Mouse (Mus musculus) frontal cortex, adult 2 months (tissue): ENCODE measurements around the gene Mrtfa. TPM values are rescaled to one million over a fixed set of nuclear protein-coding genes. Genes with fewer than 3 reads are reported as not detected.
"Not testable (repeated sequence)": the region's sequence is repeated elsewhere in the genome, so short reads cannot be mapped to it uniquely, and the experiment has no call there.

Experiments used
- DNase-seq, 2 experiments: peaks; one replicate each; pipeline ENCODE4 v3.0.0; 2022; ENCODE audit warnings: low spot score in 1 of 2; ENCODE audit errors: extremely low spot score in 1 of 2
- polyA plus RNA-seq: library from polyadenylated mRNA; depleted of rRNA; stranded (reverse); fragments of >200 nt; gene quantifications from 2 replicates; pipeline ENCODE4 v1.2.3, GENCODE M21; 2012; rRNA removed

Mrtfa gene
- polyA plus RNA-seq: 41.8 and 42.0 TPM in 2 replicates

GRCm38 (mm10) chr15:81190630-81191178, at the start of gene Mrtfa:
Gene Mrtfa (minus strand): TSS chr15:81190757.
- peak; percentile 100 for DNase-seq

DNA sequence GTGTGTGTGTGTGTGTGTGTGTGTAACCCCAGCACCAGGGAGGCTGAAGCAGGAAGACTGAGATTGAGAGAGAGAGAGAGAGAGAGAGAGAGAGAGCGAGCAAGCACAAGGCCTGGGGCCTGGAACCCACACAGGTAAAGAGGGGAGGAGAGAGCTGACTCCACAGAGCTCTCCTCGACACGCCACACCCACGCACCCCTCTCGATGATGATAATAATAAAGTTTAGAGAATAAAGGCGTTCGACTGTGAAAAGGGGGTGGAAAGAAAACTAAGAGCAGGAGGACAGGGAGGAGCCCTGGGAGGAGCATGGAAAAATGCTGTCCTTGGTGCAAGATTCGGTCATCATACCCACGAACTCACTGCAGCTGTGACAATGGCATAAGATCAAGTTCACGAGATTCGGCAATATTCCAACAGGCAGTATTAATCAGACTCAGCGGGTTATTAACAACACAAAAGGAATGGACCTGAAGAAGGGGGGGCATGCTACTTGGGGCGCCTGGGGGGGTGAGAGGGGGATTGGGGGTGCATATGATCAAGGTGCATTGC, 49.3 kb upstream of the Mrtfa start:
- no peak for DNase-seq

DNA sequence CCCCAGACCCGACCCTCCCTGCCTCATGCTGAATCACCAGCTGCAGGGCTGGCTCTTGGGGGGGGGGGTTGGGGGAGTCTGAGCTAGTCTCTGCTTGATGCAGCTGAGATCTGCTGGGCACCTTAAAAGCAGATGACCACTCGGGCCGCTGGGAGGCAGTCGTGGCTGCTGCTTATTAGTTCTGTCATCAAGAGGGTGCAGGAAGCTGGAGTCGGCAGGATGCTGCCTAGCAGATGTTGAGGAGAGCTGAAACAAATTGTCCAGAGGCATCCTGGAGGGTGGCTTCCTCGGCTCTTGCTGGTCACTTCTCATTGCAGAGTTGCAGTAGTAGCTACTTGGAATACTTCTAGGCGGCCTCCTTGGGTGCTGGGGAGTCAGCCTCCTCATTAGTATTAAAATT, 48.7 kb upstream of the Mrtfa start:
- DNase-seq: no peak

DNA sequence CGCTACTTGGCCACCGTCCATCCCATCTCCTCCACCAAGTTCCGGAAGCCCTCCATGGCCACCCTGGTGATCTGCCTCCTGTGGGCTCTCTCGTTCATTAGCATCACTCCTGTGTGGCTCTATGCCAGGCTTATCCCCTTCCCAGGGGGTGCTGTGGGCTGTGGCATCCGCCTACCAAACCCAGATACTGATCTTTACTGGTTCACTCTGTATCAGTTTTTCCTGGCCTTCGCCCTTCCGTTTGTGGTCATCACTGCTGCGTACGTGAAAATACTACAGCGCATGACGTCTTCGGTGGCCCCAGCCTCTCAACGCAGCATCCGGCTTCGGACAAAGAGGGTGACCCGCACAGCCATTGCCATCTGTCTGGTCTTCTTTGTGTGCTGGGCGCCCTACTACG, 46.9 kb upstream of the Mrtfa start:
- no peak for DNase-seq

- no peak for DNase-seq
These were observed 45.5 kb upstream of the Mrtfa start for GRCm38 (mm10) chr15:81236062-81236461.

- DNase-seq: peak in 1 of 2 experiments; percentile 79
These were observed 44.7 kb upstream of the Mrtfa start, which contains the start of gene Mchr1 for GRCm38 (mm10) chr15:81235086-81235920. Gene Mchr1 (plus strand): TSS chr15:81235499.

DNA sequence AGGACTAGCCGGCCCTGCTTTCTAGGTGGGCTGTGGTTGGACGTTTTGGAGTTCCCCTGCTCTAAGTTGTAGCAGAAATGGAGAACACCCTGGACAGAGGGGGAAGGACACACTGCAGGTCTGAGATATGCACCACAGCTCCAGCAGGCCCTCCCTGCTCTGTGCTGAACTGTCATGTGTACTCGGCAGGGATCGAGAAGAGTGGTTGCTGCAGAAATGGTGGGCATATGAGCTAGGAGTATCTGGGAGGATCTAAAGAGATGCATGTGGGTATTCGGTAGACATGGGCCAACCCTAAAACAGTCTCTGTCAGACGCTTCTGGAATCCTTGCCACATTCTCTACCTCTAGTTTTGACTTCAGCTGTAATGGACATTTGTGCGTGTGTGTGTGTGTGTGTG, 40.8 kb upstream of the Mrtfa start:
- no peak for DNase-seq

- no peak for DNase-seq
These were observed 39.2 kb upstream of the Mrtfa start for GRCm38 (mm10) chr15:81229791-81230190.

GRCm38 (mm10) chr15:81228258-81228657, 37.7 kb upstream of the Mrtfa start:
- DNase-seq: no peak

- no peak for DNase-seq
These were observed 36.7 kb upstream of the Mrtfa start for GRCm38 (mm10) chr15:81227275-81227674.

GRCm38 (mm10) chr15:81226796-81227195, 36.2 kb upstream of the Mrtfa start:
- DNase-seq: no peak

GRCm38 (mm10) chr15:81225732-81226131, 35.2 kb upstream of the Mrtfa start:
- DNase-seq: no peak

GRCm38 (mm10) chr15:81225016-81225415, 34.5 kb upstream of the Mrtfa start:
- DNase-seq: no peak

- DNase-seq: no peak
These were observed 30.9 kb upstream of the Mrtfa start for GRCm38 (mm10) chr15:81221446-81221845.

- DNase-seq: not testable (repeated sequence)
These were observed 29.5 kb upstream of the Mrtfa start for GRCm38 (mm10) chr15:81220051-81220450.

DNA sequence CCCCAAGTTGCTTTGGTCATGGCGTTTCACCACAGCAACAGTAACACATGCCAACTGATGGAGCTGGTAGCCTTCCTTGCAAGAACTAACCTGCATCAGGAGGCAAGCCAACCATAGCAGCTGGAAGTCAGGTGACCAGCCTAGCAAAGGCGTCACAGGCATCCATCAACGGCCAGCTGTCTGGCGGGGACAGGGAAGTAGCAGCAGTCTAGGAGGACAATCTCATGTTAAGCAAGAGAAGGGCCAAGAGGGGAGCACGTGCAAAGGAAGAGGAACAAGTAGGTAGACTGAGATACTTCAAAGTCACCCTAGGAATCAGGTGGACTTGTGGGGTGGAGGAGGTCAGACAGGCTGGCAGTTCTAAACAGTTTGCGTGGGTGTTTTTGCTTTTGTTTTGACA, 28.5 kb upstream of the Mrtfa start:
- DNase-seq: no peak

DNA sequence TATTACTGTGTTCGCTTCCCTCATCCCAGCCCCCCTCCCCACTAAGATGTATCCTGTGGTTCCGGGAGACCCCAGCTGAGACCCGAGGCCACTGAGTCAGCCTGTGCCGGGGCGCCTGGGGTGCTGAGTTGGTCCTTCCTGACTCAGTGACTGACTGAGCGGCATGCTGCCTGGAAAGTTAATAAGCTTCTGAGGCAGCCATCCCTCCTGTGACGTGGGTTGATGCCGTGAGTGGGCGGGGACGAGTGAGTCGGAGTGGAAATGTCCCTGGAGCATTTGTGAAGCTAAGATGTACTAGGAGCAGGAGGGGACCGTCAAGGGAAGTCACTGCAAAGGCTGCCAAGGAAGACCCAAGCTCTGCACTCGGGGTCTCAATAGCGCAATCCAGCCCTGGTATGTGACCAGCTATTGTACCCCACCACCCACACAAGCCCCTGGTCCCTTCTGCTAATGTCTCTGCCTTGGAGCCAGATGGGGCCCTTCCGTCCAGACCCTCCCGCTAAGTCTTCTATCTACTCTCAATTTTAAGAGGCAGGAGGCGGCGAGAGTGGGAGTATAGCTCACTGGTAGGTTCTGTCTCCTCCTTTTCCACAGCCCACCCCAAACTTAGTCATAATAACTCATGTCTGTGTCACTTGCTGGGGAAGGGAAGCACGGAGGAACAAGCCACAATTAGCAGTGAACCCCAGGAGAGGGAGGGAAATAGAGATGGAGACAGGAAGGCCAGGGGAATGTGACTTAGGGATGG, 26.5 kb upstream of the Mrtfa start:
- peak; percentile 68 to 86 for DNase-seq

- DNase-seq: no peak
These were observed 22.4 kb upstream of the Mrtfa start for GRCm38 (mm10) chr15:81212976-81213375.

DNA sequence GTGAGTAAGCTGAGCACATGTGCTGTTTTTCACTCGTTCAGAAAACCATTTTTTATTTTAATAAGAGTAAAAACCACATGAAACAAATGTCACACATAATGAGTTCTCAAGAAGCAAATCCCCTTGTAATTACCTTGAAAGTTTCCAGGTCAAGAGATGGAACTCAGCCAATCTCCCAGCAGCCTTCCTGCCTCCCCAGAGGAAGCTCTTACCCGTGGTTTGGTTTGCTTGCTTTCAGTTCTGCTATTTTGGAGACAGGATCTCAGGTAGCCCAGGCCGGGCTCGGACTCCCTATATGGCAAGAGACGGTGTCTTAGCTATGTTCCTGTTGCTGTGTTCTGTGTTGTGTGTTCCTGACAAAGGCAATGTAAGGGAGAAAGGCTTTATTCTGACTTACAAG, 19.9 kb upstream of the Mrtfa start:
- no peak for DNase-seq

DNA sequence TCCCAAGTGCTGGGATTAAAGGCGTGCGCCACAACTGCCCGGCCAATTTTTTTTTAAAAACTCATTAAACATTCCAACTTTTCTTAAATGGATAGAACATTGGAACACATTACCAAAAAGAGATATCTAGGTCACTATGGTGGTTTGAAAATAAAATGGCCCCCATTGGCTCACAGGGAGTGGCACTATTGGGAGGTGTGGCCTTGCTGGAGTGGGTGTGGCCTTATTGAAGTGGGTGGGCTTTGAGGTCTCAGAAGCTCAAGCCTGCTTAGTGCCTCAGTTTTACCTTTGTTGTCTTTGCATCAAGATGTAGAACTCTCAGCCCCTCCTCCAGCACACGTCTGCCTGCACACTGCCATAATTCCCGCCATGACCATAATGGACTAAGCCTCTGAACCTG, 11.9 kb upstream of the Mrtfa start:
- DNase-seq: no peak

DNA sequence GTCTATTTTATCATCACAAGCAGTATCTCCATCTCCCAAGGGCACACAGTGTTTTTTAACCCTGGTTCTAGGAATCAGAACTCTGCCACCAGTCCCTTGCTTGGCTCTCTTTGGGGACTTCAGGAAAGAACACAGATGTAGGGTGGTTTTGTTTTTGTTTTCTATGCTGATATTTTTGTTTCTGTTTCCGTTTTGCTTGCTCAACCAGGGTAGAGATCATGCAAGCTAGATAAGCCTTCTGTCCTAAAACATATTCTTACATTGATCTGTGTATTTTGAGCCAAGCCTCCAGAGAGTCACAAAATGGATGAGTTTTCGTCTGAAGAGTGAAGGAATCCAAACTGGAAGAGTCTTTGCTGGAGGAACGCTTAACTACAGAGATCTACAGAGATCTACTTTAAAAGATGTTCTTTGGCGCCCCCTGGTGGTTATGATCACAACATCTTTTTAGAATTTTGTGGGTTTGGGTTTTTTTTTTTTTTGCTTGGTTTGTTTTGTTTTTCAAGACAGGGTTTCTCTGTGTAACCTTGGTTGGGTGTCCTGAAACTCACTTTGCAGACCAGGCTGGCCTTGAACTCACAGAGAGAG, 8.9 kb upstream of the Mrtfa start:
- peak in 1 of 2 experiments; percentile 88 for DNase-seq
